Mouse (Mus musculus): ENCODE results near the gene Chrnb4.

DNA sequence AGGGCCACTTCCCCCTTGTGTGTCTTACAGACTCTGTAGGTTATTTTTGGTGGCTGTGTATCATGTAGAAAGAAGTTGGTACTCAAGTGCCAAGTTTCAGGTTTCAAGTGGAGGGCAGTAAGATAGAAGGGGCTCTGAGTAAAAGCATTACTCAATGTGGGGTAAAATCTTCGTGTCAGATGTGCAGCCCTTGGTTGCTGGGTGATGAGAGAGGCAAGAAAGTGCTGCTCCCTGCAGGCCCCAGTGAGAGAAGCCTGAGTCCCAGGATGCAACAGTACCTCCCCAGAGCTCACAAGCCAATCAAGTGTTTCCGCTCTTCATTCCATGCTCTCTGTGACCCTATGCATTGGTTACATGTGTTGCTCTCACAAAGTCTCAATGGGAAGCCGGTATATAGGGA is 47.5 kb upstream of the Chrnb4 start:
- TF ChIP-seq CTCF (IDR thresholded peaks at IDR 0.05), result no peak
- no peak for TF ChIP-seq POLR2A (IDR thresholded peaks at IDR 0.05; ENCODE audit: insufficient read depth, low read depth, low read length)
- no peak for TF ChIP-seq EP300 (IDR thresholded peaks at IDR 0.05; ENCODE audit: insufficient read depth, low read depth, low read length)

Measured in heart, adult 2 months (tissue).